Mouse (Mus musculus) C2C12 (cell line): ENCODE data around the gene Gli2.

Experiments used
- CTCF ChIP-seq: IDR thresholded peaks from one replicate; pipeline ENCODE4 v1.5.1; 2011; ENCODE audit not compliant: control insufficient read depth, insufficient read depth, insufficient read length
- FOSL1 ChIP-seq: IDR thresholded peaks from one replicate; pipeline ENCODE4 v1.8.0; 2011; ENCODE audit warnings: mild to moderate bottlenecking, low read length; ENCODE audit not compliant: poor library complexity, insufficient read depth, severe bottlenecking
- MAX ChIP-seq: IDR thresholded peaks from one replicate; pipeline ENCODE4 v1.6.1; 2011; ENCODE audit warnings: mild to moderate bottlenecking, control low read depth
- MYOD1 ChIP-seq: IDR thresholded peaks from one replicate; pipeline ENCODE4 v1.6.1; 2011; ENCODE audit warnings: low read depth; ENCODE audit not compliant: control insufficient read depth, insufficient read length
- MYOG ChIP-seq: IDR thresholded peaks from one replicate; pipeline ENCODE4 v1.6.1; 2011; ENCODE audit not compliant: control insufficient read depth, insufficient read length; ENCODE audit errors: extremely low read depth
- USF1 ChIP-seq: IDR thresholded peaks from one replicate; pipeline ENCODE4 v1.6.1; 2011; ENCODE audit warnings: low read depth, mild to moderate bottlenecking, control low read depth, moderate library complexity

GRCm38 (mm10) chr1:118987538-118987937 is 65.9 kb downstream of the Gli2 start:
- TF ChIP-seq MAX (no peak), CTCF (no peak), FOSL1 (no peak), USF1 (no peak), MYOD1 (no peak), MYOG (no peak)
